Mouse (Mus musculus): ENCODE data around the gene Tubb4b. TPM values are rescaled to one million over a fixed set of nuclear protein-coding genes. Genes with fewer than 3 reads are reported as not detected.
A peak's percentile ranks its signal among the peaks of the same experiment; 100 is the strongest.

Gene Tubb4b
- total and polyA plus RNA-seq, 3 experiments: 183 to 1,037 (median 979) TPM

DNA sequence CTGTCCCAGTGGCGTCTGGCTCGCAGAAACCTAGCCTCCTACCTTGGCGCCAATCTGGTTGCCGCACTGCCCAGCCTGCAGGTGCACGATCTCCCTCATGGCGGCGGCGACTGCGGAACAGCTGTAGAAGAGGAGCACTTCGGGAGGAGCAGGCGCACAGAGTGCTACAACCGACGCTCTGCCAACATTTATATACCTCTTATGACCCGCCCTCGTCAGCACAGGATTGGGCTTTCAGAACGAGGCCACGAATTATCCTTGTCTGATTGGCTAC is at the start of gene Tubb4b (continued):
- no peak for TF ChIP-seq BHLHE40 (IDR thresholded peaks at IDR 0.05; ENCODE audit: borderline replicate concordance, low read depth, low read length)

- TF ChIP-seq GABPA (IDR thresholded peaks at IDR 0.05; ENCODE audit: low read depth, low read length): no peak
- no peak for TF ChIP-seq ETS1 (IDR thresholded peaks at IDR 0.05; ENCODE audit: low read depth, low read length)
- no peak for TF ChIP-seq USF2 (IDR thresholded peaks at IDR 0.05; ENCODE audit: borderline replicate concordance in 1 of 2, insufficient read depth in 1 of 2, low read depth in 1 of 2, low read length in 2 of 2)
- no peak for TF ChIP-seq MAZ (IDR thresholded peaks at IDR 0.05; ENCODE audit: low read depth, low read length)
- no peak for TF ChIP-seq MAFK (IDR thresholded peaks at IDR 0.05; ENCODE audit: borderline replicate concordance, low read depth, low read length)
- TF ChIP-seq KAT2A (conservative IDR thresholded peaks at IDR 0.05; ENCODE audit: low read depth, low read length): no peak
- no peak for TF ChIP-seq UBTF (IDR thresholded peaks at IDR 0.05; ENCODE audit: borderline replicate concordance, insufficient read depth, low read depth, low read length)
- TF ChIP-seq MYB (IDR thresholded peaks at IDR 0.05; ENCODE audit: low read depth, low read length): no peak
- no peak for TF ChIP-seq E2F4 (IDR thresholded peaks at IDR 0.05; ENCODE audit: borderline replicate concordance, low read depth, low read length)
- TF ChIP-seq EP300 (IDR thresholded peaks at IDR 0.05; ENCODE audit: low read depth in 1 of 2, low read length in 2 of 2): no peak
- no peak for TF ChIP-seq RCOR1 (IDR thresholded peaks at IDR 0.05; ENCODE audit: low read depth, low read length)
- no peak for TF ChIP-seq BHLHE40 (IDR thresholded peaks at IDR 0.05; ENCODE audit: borderline replicate concordance, low read depth, low read length)
- no peak for TF ChIP-seq MXI1 (IDR thresholded peaks at IDR 0.05; ENCODE audit: low read depth, low read length)
- TF ChIP-seq POLR2AphosphoS2 (IDR thresholded peaks at IDR 0.05; ENCODE audit: low read length): no peak
- no peak for TF ChIP-seq NRF1 (IDR thresholded peaks at IDR 0.05; ENCODE audit: insufficient read depth, low read depth, low read length, poor library complexity, severe bottlenecking)
- no peak for TF ChIP-seq ZC3H11A (IDR thresholded peaks at IDR 0.05; ENCODE audit: low read depth, low read length)
- no peak for TF ChIP-seq MEF2A (IDR thresholded peaks at IDR 0.05; ENCODE audit: extremely low read depth, insufficient replicate concordance, low read depth, low read length, poor library complexity, severe bottlenecking)
- DNase-seq (ENCODE audit: low read depth, low spot score): no peak
- H3K4me3 ChIP-seq (ENCODE audit: control insufficient read depth in 1 of 2, insufficient read depth in 1 of 2, low read depth in 2 of 2, low read length in 2 of 2): peak overlapping the region; percentile 65 to 78
- peaks cover 0 to 15% of the 10 kb centered on the region in 2 experiments; a peak in 3 of 4 replicates for H3K4me1 ChIP-seq (ENCODE audit: control insufficient read depth in 1 of 2, insufficient read depth in 2 of 2, low read length in 2 of 2)
- peak overlapping the region; percentile 82 for H3K9ac ChIP-seq (ENCODE audit: control insufficient read depth, low read depth, low read length, poor library complexity, severe bottlenecking)
- H3K79me2 ChIP-seq (ENCODE audit: control insufficient read depth, insufficient read depth, low read length, poor library complexity): peaks cover 26% of the 10 kb centered on the region
- H3K27me3 ChIP-seq (ENCODE audit: control insufficient read depth in 1 of 2, insufficient read depth in 2 of 2, low read length in 2 of 2): no peaks in the 10 kb centered on the region
- H3K9me3 ChIP-seq (replicated peaks; ENCODE audit: insufficient read depth, low read length): no peaks in the 10 kb centered on the region
- H3K36me3 ChIP-seq (ENCODE audit: control insufficient read depth in 1 of 2, insufficient read depth in 2 of 2, low read length in 2 of 2): peaks cover 1 to 16% of the 10 kb centered on the region in 2 experiments
- no peak overlapping the region for H3K27ac ChIP-seq (ENCODE audit: control insufficient read depth, low read depth, low read length)
These were observed 48.5 kb upstream of the Tubb4b start for GRCm38 (mm10) chr2:25273010-25273409.

GRCm38 (mm10) chr2:25272515-25272914 is 48.0 kb upstream of the Tubb4b start:
- DNase-seq (ENCODE audit: low read depth, low spot score): no peak
- peaks cover 0 to 20% of the 10 kb centered on the region in 2 experiments for H3K4me1 ChIP-seq (ENCODE audit: control insufficient read depth in 1 of 2, insufficient read depth in 2 of 2, low read length in 2 of 2)
- no peak for TF ChIP-seq NRF1 (IDR thresholded peaks at IDR 0.05; ENCODE audit: insufficient read depth, low read depth, low read length, poor library complexity, severe bottlenecking)
- TF ChIP-seq NELFE (IDR thresholded peaks at IDR 0.05; ENCODE audit: low read depth, low read length): peak; percentile 1; the same call in 1 of the 2 replicates
- peak; percentile 43 for TF ChIP-seq SIN3A (IDR thresholded peaks at IDR 0.05; ENCODE audit: low read length)
- H3K27ac ChIP-seq (ENCODE audit: control insufficient read depth, low read depth, low read length): no peak overlapping the region
- H3K27me3 ChIP-seq (ENCODE audit: control insufficient read depth in 1 of 2, insufficient read depth in 2 of 2, low read length in 2 of 2): no peaks in the 10 kb centered on the region
- no peaks in the 10 kb centered on the region for H3K9me3 ChIP-seq (replicated peaks; ENCODE audit: insufficient read depth, low read length)
- H3K4me3 ChIP-seq (ENCODE audit: control insufficient read depth in 1 of 2, insufficient read depth in 1 of 2, low read depth in 2 of 2, low read length in 2 of 2): peak overlapping the region; percentile 65 to 78
- peaks cover 31% of the 10 kb centered on the region for H3K79me2 ChIP-seq (ENCODE audit: control insufficient read depth, insufficient read depth, low read length, poor library complexity)
- peak overlapping the region; percentile 82 for H3K9ac ChIP-seq (ENCODE audit: control insufficient read depth, low read depth, low read length, poor library complexity, severe bottlenecking)
- H3K36me3 ChIP-seq (ENCODE audit: control insufficient read depth in 1 of 2, insufficient read depth in 2 of 2, low read length in 2 of 2): peaks cover 1 to 21% of the 10 kb centered on the region in 2 experiments
